Mouse (Mus musculus) forebrain, postnatal 0 days (tissue): ENCODE results near the gene Arcn1. TPM values are rescaled to one million over a fixed set of nuclear protein-coding genes. Genes with fewer than 3 reads are reported as not detected.

ENCODE experiments used
- ATAC-seq: fragments of 200-750 bp; cut with Nextera tagmentation; 2 replicates; pipeline ENCODE4 v1.8.0; 2017; ENCODE audit warnings: mild to moderate bottlenecking, moderate library complexity
- DNase-seq: peaks from one replicate; pipeline ENCODE4 v3.0.0-alpha.2; 2015
- H3K27ac ChIP-seq: fragments of 300-500 bp; sonication (generic); 2 replicates; pipeline ENCODE4 v1.5.1; 2014; ENCODE audit warnings: low read depth, mild to moderate bottlenecking, antibody characterized with exemption, low read length, moderate library complexity, mixed read lengths
- H3K27me3 ChIP-seq: fragments of 300-500 bp; sonication (generic); 2 replicates; pipeline ENCODE4 v1.6.1; 2014; ENCODE audit warnings: mild to moderate bottlenecking, low read length, mixed read lengths; ENCODE audit not compliant: insufficient read depth
- H3K36me3 ChIP-seq: fragments of 300-500 bp; sonication (generic); 2 replicates; pipeline ENCODE4 v1.6.1; 2014; ENCODE audit warnings: mild to moderate bottlenecking, moderate library complexity; ENCODE audit not compliant: insufficient read depth
- H3K4me1 ChIP-seq: fragments of 300-500 bp; sonication (generic); 2 replicates; pipeline ENCODE4 v1.6.1; 2014; ENCODE audit warnings: antibody characterized with exemption; ENCODE audit not compliant: insufficient read depth
- H3K4me2 ChIP-seq: fragments of 300-500 bp; sonication (generic); 2 replicates; pipeline ENCODE4 v1.6.1; 2014; ENCODE audit warnings: low read depth, mild to moderate bottlenecking, moderate library complexity
- H3K4me3 ChIP-seq: fragments of 300-500 bp; sonication (generic); 2 replicates; pipeline ENCODE4 v1.5.1; 2014; ENCODE audit warnings: low read depth, low read length, mixed read lengths
- H3K9ac ChIP-seq: fragments of 300-500 bp; sonication (generic); 2 replicates; pipeline ENCODE4 v1.6.1; 2014; ENCODE audit warnings: mild to moderate bottlenecking
- H3K9me3 ChIP-seq: fragments of 300-500 bp; sonication (generic); 2 replicates; pipeline ENCODE4 v1.6.1; 2016; ENCODE audit warnings: low read length
- CTCF ChIP-seq: sonication (generic); IDR thresholded peaks from 2 replicates; pipeline ENCODE4 v1.5.1; 2016; ENCODE audit warnings: antibody characterized with exemption, control low read depth, low read depth
- WGBS: fragments of 180-500 bp; shearing (Covaris S2); extraction: QIAGEN DNeasy Blood & Tissue Kit; methylation state at CpG from one replicate; pipeline ENCODE4 v1.1.7; 2014; 5-methylcytosine and 5-hydroxymethylcytosine counted together
- polyA plus RNA-seq: library from polyadenylated mRNA; unstranded; fragments of >200 nt; fragmentation: Nextera tagmentation; extraction: Ambion mirVana; gene quantifications from 2 replicates; pipeline ENCODE4 v1.2.1, GENCODE M21; 2015
- total RNA-seq: library from RNA; depleted of rRNA; stranded (reverse); fragments of >200 nt; gene quantifications from 2 replicates; pipeline ENCODE4 v1.2.3, GENCODE M21; 2014; rRNA removed

The Arcn1 gene
- total and polyA plus RNA-seq, 2 experiments from 2014 or later, result 105 to 113 TPM

GRCm38 (mm10) chr9:44708429-44708765 lies 59.2 kb downstream of the Arcn1 start:
- peak overlapping the region; percentile 12; the same call in 1 of the 2 replicates for H3K4me3 ChIP-seq
- H3K9ac ChIP-seq, result no peak overlapping the region
- H3K27me3 ChIP-seq, result no peaks in the 10 kb centered on the region
- WGBS, result 8% methylated on average over 22 of the region's 24 CpGs
- peak; percentile 53 for ATAC-seq
- no peaks in the 10 kb centered on the region; the same call in 1 of the 2 replicates for H3K4me1 ChIP-seq
- no peak overlapping the region for H3K27ac ChIP-seq
- H3K4me2 ChIP-seq, result peak overlapping the region; percentile 44
- TF ChIP-seq CTCF, result no peak
- peaks cover 72% of the 10 kb centered on the region for H3K36me3 ChIP-seq
- peak; percentile 51 for DNase-seq
- no peaks in the 10 kb centered on the region for H3K9me3 ChIP-seq

- no peaks in the 10 kb centered on the region for H3K9me3 ChIP-seq
- no peak overlapping the region for H3K27ac ChIP-seq
- H3K27me3 ChIP-seq, result no peaks in the 10 kb centered on the region
- WGBS, result 13% methylated on average over 28 of the region's 28 CpGs
- peaks cover 71% of the 10 kb centered on the region for H3K36me3 ChIP-seq
- DNase-seq (no peak), ATAC-seq (peak; percentile 28; the same call in 1 of the 2 replicates)
- H3K4me3 ChIP-seq, result peak overlapping the region; percentile 12; the same call in 1 of the 2 replicates
- no peaks in the 10 kb centered on the region; the same call in 1 of the 2 replicates for H3K4me1 ChIP-seq
- TF ChIP-seq CTCF, result no peak
- peak overlapping the region; percentile 44 for H3K4me2 ChIP-seq
- H3K9ac ChIP-seq, result no peak overlapping the region
These were observed 59.8 kb downstream of the Arcn1 start for GRCm38 (mm10) chr9:44707749-44708428.

- H3K27ac ChIP-seq, result no peak overlapping the region
- no peak for TF ChIP-seq CTCF
- H3K27me3 ChIP-seq, result no peaks in the 10 kb centered on the region
- H3K9me3 ChIP-seq, result no peaks in the 10 kb centered on the region
- H3K9ac ChIP-seq, result no peak overlapping the region
- H3K4me2 ChIP-seq, result no peak overlapping the region
- peaks cover 84% of the 10 kb centered on the region for H3K36me3 ChIP-seq
- DNase-seq (no peak), ATAC-seq (no peak)
- no peak overlapping the region for H3K4me3 ChIP-seq
- H3K4me1 ChIP-seq, result no peaks in the 10 kb centered on the region
- 81% methylated on average over 5 of the region's 5 CpGs for WGBS
These were observed 67.9 kb downstream of the Arcn1 start for GRCm38 (mm10) chr9:44699730-44700129.

DNA sequence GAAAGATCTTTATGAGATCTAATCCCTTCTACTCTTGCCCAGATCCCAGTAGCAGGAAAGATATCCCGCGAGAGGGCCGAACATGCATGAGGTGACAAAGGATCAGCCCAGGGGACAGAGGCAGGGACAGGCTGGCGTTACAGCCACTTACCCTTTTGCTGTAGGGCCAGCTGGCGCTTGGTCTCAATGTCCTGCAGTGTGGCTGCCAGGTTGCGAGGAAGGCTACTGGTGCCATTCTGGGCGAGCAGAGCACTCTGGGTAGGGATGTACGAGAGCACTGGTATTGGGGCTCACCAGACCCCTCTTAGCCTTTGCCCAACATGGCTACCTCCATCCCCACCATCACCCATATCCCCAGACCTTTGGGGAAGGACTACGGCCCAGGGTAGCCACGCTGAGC lies 68.4 kb downstream of the Arcn1 start:
- no peak overlapping the region for H3K9ac ChIP-seq
- H3K27me3 ChIP-seq, result no peaks in the 10 kb centered on the region
- no peaks in the 10 kb centered on the region for H3K4me1 ChIP-seq
- no peak for TF ChIP-seq CTCF
- no peak overlapping the region for H3K27ac ChIP-seq
- H3K4me2 ChIP-seq, result no peak overlapping the region
- 85% methylated on average over 10 of the region's 10 CpGs for WGBS
- H3K36me3 ChIP-seq, result peaks cover 87% of the 10 kb centered on the region
- no peak for ATAC-seq
- no peak for DNase-seq
- H3K4me3 ChIP-seq, result no peak overlapping the region
- no peaks in the 10 kb centered on the region for H3K9me3 ChIP-seq

DNA sequence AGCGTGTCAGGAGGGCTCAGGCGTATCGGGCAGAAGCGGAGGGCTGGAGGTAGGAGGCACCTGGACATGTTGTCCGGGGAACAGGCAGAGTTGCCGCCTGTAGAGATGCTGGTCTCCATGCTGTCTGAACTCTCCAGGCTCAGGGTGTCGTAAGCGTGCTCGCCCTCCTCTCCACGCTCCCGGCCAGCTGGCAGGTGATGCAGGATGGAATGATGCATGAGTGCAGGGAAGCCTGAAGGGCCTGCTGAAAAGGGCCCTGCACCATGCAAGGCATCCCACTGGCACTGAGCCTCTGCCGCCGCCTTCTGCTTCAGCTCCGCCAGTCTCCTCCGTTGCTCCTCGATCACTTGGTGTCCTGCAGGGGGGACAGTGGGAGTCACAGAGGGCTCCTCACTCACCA lies 69.8 kb downstream of the Arcn1 start:
- H3K9ac ChIP-seq, result no peak overlapping the region
- ATAC-seq (no peak), DNase-seq (no peak)
- no peaks in the 10 kb centered on the region for H3K4me1 ChIP-seq
- no peaks in the 10 kb centered on the region for H3K27me3 ChIP-seq
- no peak overlapping the region for H3K4me3 ChIP-seq
- H3K36me3 ChIP-seq, result peaks cover 85% of the 10 kb centered on the region
- no peak for TF ChIP-seq CTCF
- 88% methylated on average over 16 of the region's 16 CpGs for WGBS
- H3K27ac ChIP-seq, result no peak overlapping the region
- no peaks in the 10 kb centered on the region for H3K9me3 ChIP-seq
- no peak overlapping the region for H3K4me2 ChIP-seq

- DNase-seq, result peak; percentile 30
- Histone ChIP-seq H3K9me3 (no peaks in the 10 kb centered on the region), H3K4me3 (no peak overlapping the region), H3K27ac (no peak overlapping the region), H3K27me3 (no peaks in the 10 kb centered on the region), H3K36me3 (peaks cover 64% of the 10 kb centered on the region), H3K4me2 (no peak overlapping the region), H3K4me1 (no peaks in the 10 kb centered on the region), H3K9ac (no peak overlapping the region)
- 68% methylated on average over 11 of the region's 11 CpGs for WGBS
- no peak for TF ChIP-seq CTCF
- ATAC-seq, result no peak
These were observed 74.6 kb downstream of the Arcn1 start for GRCm38 (mm10) chr9:44693071-44693470.

- Histone ChIP-seq H3K36me3 (peaks cover 65% of the 10 kb centered on the region), H3K4me3 (no peak overlapping the region), H3K9me3 (no peaks in the 10 kb centered on the region), H3K27ac (peak overlapping the region; percentile 47; the same call in 1 of the 2 replicates), H3K27me3 (no peaks in the 10 kb centered on the region), H3K4me1 (no peaks in the 10 kb centered on the region), H3K4me2 (no peak overlapping the region), H3K9ac (no peak overlapping the region)
- TF ChIP-seq CTCF, result no peak
- 55% methylated on average over 21 of the region's 21 CpGs for WGBS
- ATAC-seq (peak; percentile 67), DNase-seq (peak; percentile 68)
These were observed 75.7 kb downstream of the Arcn1 start for GRCm38 (mm10) chr9:44691671-44692520.

Other genes with a start within 250 kb of the Arcn1 start
- gene Cxcr5, start 206.0 kb downstream of the Arcn1 start, total RNA-seq, result not detected in 2 replicates
- not detected in 2 replicates for gene Cxcr5, start 206.0 kb downstream of the Arcn1 start, polyA plus RNA-seq
- gene Ddx6, start 163.0 kb downstream of the Arcn1 start, total RNA-seq, result 59.2 and 76.2 TPM in 2 replicates
- gene Ddx6, start 163.0 kb downstream of the Arcn1 start, polyA plus RNA-seq, result 11.1 and 18.3 TPM in 2 replicates
- not detected in 2 replicates for gene Treh, start 94.6 kb downstream of the Arcn1 start, total RNA-seq
- gene Treh, start 94.6 kb downstream of the Arcn1 start, polyA plus RNA-seq, result not detected in 2 replicates
- gene Phldb1, start 32.6 kb downstream of the Arcn1 start, total RNA-seq, result 106 and 129 TPM in 2 replicates
- gene Phldb1, start 32.6 kb downstream of the Arcn1 start, polyA plus RNA-seq, result 28.2 and 34.3 TPM in 2 replicates
- 67.0 and 72.4 TPM in 2 replicates for gene Ift46, start 63 bp upstream of the Arcn1 start, total RNA-seq
- 158 and 166 TPM in 2 replicates for gene Ift46, start 63 bp upstream of the Arcn1 start, polyA plus RNA-seq
- gene Tmem25, start 31.5 kb upstream of the Arcn1 start, total RNA-seq, result 11.8 and 12.8 TPM in 2 replicates
- 11.6 and 14.9 TPM in 2 replicates for gene Tmem25, start 31.5 kb upstream of the Arcn1 start, polyA plus RNA-seq
- gene Ttc36, start 35.2 kb upstream of the Arcn1 start, total RNA-seq, result 0.69 and 2.6 TPM in 2 replicates
- gene Ttc36, start 35.2 kb upstream of the Arcn1 start, polyA plus RNA-seq, result 0.68 and 0.71 TPM in 2 replicates
- 14.5 and 18.5 TPM in 2 replicates for gene Kmt2a, start 113.5 kb upstream of the Arcn1 start, total RNA-seq
- 6.7 and 13.7 TPM in 2 replicates for gene Kmt2a, start 113.5 kb upstream of the Arcn1 start, polyA plus RNA-seq
- 216 and 362 TPM in 2 replicates for gene Atp5l, start 152.9 kb upstream of the Arcn1 start, total RNA-seq
- 859 and 1,152 TPM in 2 replicates for gene Atp5l, start 152.9 kb upstream of the Arcn1 start, polyA plus RNA-seq
- gene Ube4a, start 197.8 kb upstream of the Arcn1 start, total RNA-seq, result 40.9 and 51.5 TPM in 2 replicates
- gene Ube4a, start 197.8 kb upstream of the Arcn1 start, polyA plus RNA-seq, result 22.6 and 28.9 TPM in 2 replicates
- not detected in 2 replicates for gene Cd3g, start 212.6 kb upstream of the Arcn1 start, total RNA-seq
- not detected in 2 replicates for gene Cd3g, start 212.6 kb upstream of the Arcn1 start, polyA plus RNA-seq
- gene Cd3d, start 213.9 kb upstream of the Arcn1 start, total RNA-seq, result not detected in 2 replicates
- gene Cd3d, start 213.9 kb upstream of the Arcn1 start, polyA plus RNA-seq, result not detected in 2 replicates
- not detected in 2 replicates for gene Cd3e, start 241.8 kb upstream of the Arcn1 start, total RNA-seq
- 0.19 TPM in 1 of 2 replicates, not detected in the other for gene Cd3e, start 241.8 kb upstream of the Arcn1 start, polyA plus RNA-seq